Mouse (Mus musculus): ENCODE measurements around the gene Srsf10. TPM values are rescaled to one million over a fixed set of nuclear protein-coding genes. Genes with fewer than 3 reads are reported as not detected.

The Srsf10 gene
- polyA plus RNA-seq, 1 experiment from 2014 or later: 67.6 TPM

GRCm38 (mm10) chr4:135880576-135880975, 25.0 kb downstream of the Srsf10 start:
- H3K36me3 ChIP-seq (replicated peaks; ENCODE audit: insufficient read depth, low read length): no peaks in the 10 kb centered on the region

GRCm38 (mm10) chr4:135882023-135882422, 26.5 kb downstream of the Srsf10 start:
- H3K27ac ChIP-seq (ENCODE audit: low read depth): no peak overlapping the region
- H3K4me1 ChIP-seq (ENCODE audit: insufficient read depth): peaks cover 15% of the 10 kb centered on the region
- no peak overlapping the region for H3K4me3 ChIP-seq (ENCODE audit: low read depth, low read length)
- H3K9ac ChIP-seq (replicated peaks): no peak overlapping the region
- no peak overlapping the region for H3K4me2 ChIP-seq (ENCODE audit: low read depth, low read length)
- H3K27me3 ChIP-seq (ENCODE audit: insufficient read depth, low read length): no peaks in the 10 kb centered on the region
- 59% methylated on average over 6 of the region's 6 CpGs for WGBS (ENCODE audit: insufficient replicate concordance)
- H3K36me3 ChIP-seq (replicated peaks; ENCODE audit: insufficient read depth, low read length): no peaks in the 10 kb centered on the region
- no peak for TF ChIP-seq CTCF (IDR thresholded peaks at IDR 0.05; ENCODE audit: low read depth)
- peak; percentile 85 for TF ChIP-seq EP300 (IDR thresholded peaks at IDR 0.05; ENCODE audit: low read depth)
- ATAC-seq: peak; percentile 73
- DNase-seq: no peak
- no peaks in the 10 kb centered on the region for H3K9me3 ChIP-seq (ENCODE audit: low read length)

More at GRCm38 (mm10) chr4:135880576-135880975, 25.0 kb downstream of the Srsf10 start:
- no peak overlapping the region for H3K4me3 ChIP-seq (ENCODE audit: low read depth, low read length)
- H3K4me2 ChIP-seq (ENCODE audit: low read depth, low read length): no peak overlapping the region
- no peak overlapping the region for H3K27ac ChIP-seq (ENCODE audit: low read depth)
- no peak overlapping the region for H3K9ac ChIP-seq (replicated peaks)
- ATAC-seq (no peak), DNase-seq (no peak)
- H3K4me1 ChIP-seq (ENCODE audit: insufficient read depth): peaks cover 29% of the 10 kb centered on the region
- TF ChIP-seq CTCF (IDR thresholded peaks at IDR 0.05; ENCODE audit: low read depth): no peak
- no peak for TF ChIP-seq EP300 (IDR thresholded peaks at IDR 0.05; ENCODE audit: low read depth)
- no peaks in the 10 kb centered on the region for H3K9me3 ChIP-seq (ENCODE audit: low read length)
- no peaks in the 10 kb centered on the region for H3K27me3 ChIP-seq (ENCODE audit: insufficient read depth, low read length)
- 80% methylated on average over 10 of the region's 10 CpGs for WGBS (ENCODE audit: insufficient replicate concordance)

DNA sequence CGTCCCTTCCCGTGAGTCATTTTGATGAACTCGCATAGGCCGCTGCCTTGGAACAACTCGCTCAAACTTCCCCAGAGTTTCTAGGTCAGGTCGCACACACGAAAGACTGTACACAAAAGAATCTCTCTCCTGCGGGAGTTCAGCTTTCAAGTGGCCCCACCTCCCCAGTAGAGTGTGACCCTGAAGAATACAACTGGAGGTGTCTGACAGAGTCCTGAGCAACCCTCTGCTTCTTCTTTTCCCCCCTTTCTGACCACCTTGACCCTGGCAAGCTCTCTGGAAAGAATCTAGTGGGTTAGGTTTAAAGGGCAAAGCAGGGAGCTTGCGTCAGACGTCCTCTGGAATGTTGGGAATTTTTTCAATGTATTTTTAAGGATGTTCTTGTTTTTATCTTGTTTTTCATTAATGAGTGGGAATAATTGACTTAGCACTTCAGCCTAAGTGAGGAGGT, 27.9 kb downstream of the Srsf10 start:
- H3K27me3 ChIP-seq (ENCODE audit: insufficient read depth, low read length): no peaks in the 10 kb centered on the region
- no peak overlapping the region for H3K4me2 ChIP-seq (ENCODE audit: low read depth, low read length)
- no peak overlapping the region for H3K9ac ChIP-seq (replicated peaks)
- H3K4me3 ChIP-seq (ENCODE audit: low read depth, low read length): no peak overlapping the region
- DNase-seq (no peak), ATAC-seq (peak; percentile 22; the same call in 1 of the 2 replicates)
- peak overlapping the region; percentile 65 for H3K27ac ChIP-seq (ENCODE audit: low read depth)
- no peaks in the 10 kb centered on the region for H3K36me3 ChIP-seq (replicated peaks; ENCODE audit: insufficient read depth, low read length)
- peak; percentile 26; the same call in 1 of the 2 replicates for TF ChIP-seq EP300 (IDR thresholded peaks at IDR 0.05; ENCODE audit: low read depth)
- no peak for TF ChIP-seq CTCF (IDR thresholded peaks at IDR 0.05; ENCODE audit: low read depth)
- H3K4me1 ChIP-seq (ENCODE audit: insufficient read depth): peaks cover 13% of the 10 kb centered on the region
- WGBS (ENCODE audit: insufficient replicate concordance): 42% methylated on average over 10 of the region's 10 CpGs
- no peaks in the 10 kb centered on the region for H3K9me3 ChIP-seq (ENCODE audit: low read length)

- ATAC-seq (no peak; the same call in 1 of the 2 replicates), DNase-seq (no peak)
- no peak for TF ChIP-seq EP300 (IDR thresholded peaks at IDR 0.05; ENCODE audit: low read depth)
- TF ChIP-seq CTCF (IDR thresholded peaks at IDR 0.05; ENCODE audit: low read depth): no peak
- Histone ChIP-seq H3K9ac (replicated peaks) (no peak overlapping the region), H3K27ac (ENCODE audit: low read depth) (peak overlapping the region; percentile 65; the same call in 1 of the 2 replicates), H3K4me1 (ENCODE audit: insufficient read depth) (peaks cover 13% of the 10 kb centered on the region), H3K4me3 (ENCODE audit: low read depth, low read length) (no peak overlapping the region), H3K36me3 (replicated peaks; ENCODE audit: insufficient read depth, low read length) (no peaks in the 10 kb centered on the region), H3K27me3 (ENCODE audit: insufficient read depth, low read length) (no peaks in the 10 kb centered on the region), H3K9me3 (ENCODE audit: low read length) (no peaks in the 10 kb centered on the region), H3K4me2 (ENCODE audit: low read depth, low read length) (no peak overlapping the region)
- 53% methylated on average over 7 of the region's 7 CpGs for WGBS (ENCODE audit: insufficient replicate concordance)
Measured at GRCm38 (mm10) chr4:135883881-135884516, 28.5 kb downstream of the Srsf10 start.

DNA sequence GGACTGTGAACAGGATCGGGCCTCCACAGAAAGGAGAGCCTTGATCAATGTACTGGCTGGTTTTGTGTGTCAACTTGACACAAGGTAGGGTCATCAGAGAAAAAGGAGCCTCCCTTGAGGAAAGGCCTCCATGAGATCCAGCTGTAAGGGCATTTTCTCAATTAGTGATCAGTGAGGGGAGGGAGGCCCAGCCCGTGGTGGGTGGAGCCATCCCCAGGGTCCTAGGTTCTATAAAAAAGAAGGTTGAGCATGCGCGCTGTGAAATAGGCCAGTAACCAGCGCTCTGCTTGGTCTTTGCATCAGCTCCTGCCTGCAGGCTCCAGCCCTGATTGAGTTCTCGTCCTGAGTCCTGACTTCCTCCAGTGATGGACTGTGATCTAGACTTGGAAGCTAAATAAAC, 29.0 kb downstream of the Srsf10 start:
- Histone ChIP-seq H3K27ac (ENCODE audit: low read depth) (no peak overlapping the region), H3K27me3 (ENCODE audit: insufficient read depth, low read length) (no peaks in the 10 kb centered on the region), H3K9ac (replicated peaks) (no peak overlapping the region), H3K4me3 (ENCODE audit: low read depth, low read length) (no peak overlapping the region), H3K4me2 (ENCODE audit: low read depth, low read length) (no peak overlapping the region), H3K36me3 (replicated peaks; ENCODE audit: insufficient read depth, low read length) (no peaks in the 10 kb centered on the region), H3K9me3 (ENCODE audit: low read length) (no peaks in the 10 kb centered on the region), H3K4me1 (ENCODE audit: insufficient read depth) (peaks cover 13% of the 10 kb centered on the region)
- DNase-seq (no peak), ATAC-seq (no peak)
- TF ChIP-seq EP300 (IDR thresholded peaks at IDR 0.05; ENCODE audit: low read depth) (no peak), CTCF (IDR thresholded peaks at IDR 0.05; ENCODE audit: low read depth) (no peak)
- WGBS (ENCODE audit: insufficient replicate concordance): 69% methylated on average over 6 of the region's 6 CpGs

- no peaks in the 10 kb centered on the region for H3K27me3 ChIP-seq (ENCODE audit: insufficient read depth, low read length)
- no peak for ATAC-seq
- TF ChIP-seq CTCF (IDR thresholded peaks at IDR 0.05; ENCODE audit: low read depth) (no peak), EP300 (IDR thresholded peaks at IDR 0.05; ENCODE audit: low read depth) (no peak)
- no peak for DNase-seq
- H3K27ac ChIP-seq (ENCODE audit: low read depth): no peak overlapping the region
- H3K9ac ChIP-seq (replicated peaks): no peak overlapping the region
- no peak overlapping the region for H3K4me3 ChIP-seq (ENCODE audit: low read depth, low read length)
- no peaks in the 10 kb centered on the region for H3K9me3 ChIP-seq (ENCODE audit: low read length)
- peaks cover 13% of the 10 kb centered on the region for H3K4me1 ChIP-seq (ENCODE audit: insufficient read depth)
- WGBS (ENCODE audit: insufficient replicate concordance): 82% methylated on average over 12 of the region's 12 CpGs
- no peaks in the 10 kb centered on the region for H3K36me3 ChIP-seq (replicated peaks; ENCODE audit: insufficient read depth, low read length)
- no peak overlapping the region for H3K4me2 ChIP-seq (ENCODE audit: low read depth, low read length)
Measured at GRCm38 (mm10) chr4:135885676-135886075, 30.1 kb downstream of the Srsf10 start.
